Mouse (Mus musculus) brain, embryonic 14.5 days (tissue): ENCODE data around the gene Kirrel3.

Experiments used
- CTCF ChIP-seq: fragments of 200-500 bp; IDR thresholded peaks from 2 replicates; pipeline ENCODE4 v1.5.1; 2012; ENCODE audit warnings: inconsistent platforms, mild to moderate bottlenecking, moderate library complexity, borderline replicate concordance; ENCODE audit not compliant: insufficient read depth, insufficient read length; ENCODE audit errors: extremely low read depth
- POLR2A ChIP-seq: fragments of 200-500 bp; IDR thresholded peaks from 2 replicates; pipeline ENCODE4 v1.6.1; 2012; ENCODE audit warnings: mild to moderate bottlenecking, inconsistent platforms, borderline replicate concordance; ENCODE audit not compliant: poor library complexity, insufficient read depth, insufficient read length, severe bottlenecking; ENCODE audit errors: extremely low read depth

- TF ChIP-seq CTCF, result no peak
- TF ChIP-seq POLR2A, result no peak
Observed at GRCm38 (mm10) chr9:34918976-34919375, 433.3 kb downstream of the Kirrel3 start.
